Mouse (Mus musculus): ENCODE data around the gene Secisbp2l.

Gene Secisbp2l

GRCm38 (mm10) chr2:125785021-125785420 lies 2.4 kb upstream of the Secisbp2l start:
- intact Hi-C loops (cut with DNase I), result no loop called here

DNA sequence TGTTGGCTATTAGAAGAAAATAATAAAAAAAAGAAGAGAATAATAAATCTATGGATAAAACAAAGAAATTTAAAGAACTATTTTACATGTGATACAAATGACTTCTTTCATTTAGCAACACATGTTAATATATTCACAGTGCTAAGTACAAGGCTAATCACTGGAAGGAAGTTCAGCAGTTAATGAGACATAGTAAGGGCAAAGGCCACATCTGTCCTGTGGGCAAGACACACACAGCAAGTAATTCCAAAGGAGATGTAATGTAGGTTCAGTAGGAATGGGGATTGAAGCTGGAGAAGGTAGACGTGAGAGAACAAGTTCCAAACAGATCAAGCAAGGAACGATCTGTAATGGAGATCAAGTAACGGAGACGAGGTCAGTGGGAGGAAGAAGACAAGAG lies 1.7 kb upstream of the Secisbp2l start:
- intact Hi-C loops (cut with DNase I), result no loop called here

DNA sequence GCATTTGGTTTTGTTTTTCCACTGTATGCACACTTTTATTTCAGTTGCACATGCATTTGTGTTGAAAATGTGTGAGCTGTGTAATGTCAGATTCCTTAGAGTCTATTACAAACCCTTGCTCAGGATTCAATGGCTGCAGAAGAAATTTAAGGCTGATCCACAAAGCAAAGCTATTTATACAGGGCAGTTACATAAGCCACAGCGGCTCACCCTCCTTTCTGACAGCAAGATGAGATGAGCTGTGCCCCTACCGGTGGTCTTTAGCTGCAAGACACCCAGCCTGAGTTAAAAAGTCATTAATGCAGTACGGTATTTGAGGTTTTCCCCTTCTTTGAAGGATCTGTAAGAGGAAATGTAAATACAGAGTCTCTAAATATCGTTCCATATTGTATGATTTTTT lies 1.2 kb upstream of the Secisbp2l start:
- intact Hi-C loops (cut with DNase I), result no loop called here

- intact Hi-C loops (cut with DNase I), result no loop called here
Measured at GRCm38 (mm10) chr2:125781978-125782718, 522 bp downstream of the Secisbp2l start.

- intact Hi-C loops (cut with DNase I), result no loop called here
Measured at GRCm38 (mm10) chr2:125781006-125781405, 1.7 kb downstream of the Secisbp2l start.

DNA sequence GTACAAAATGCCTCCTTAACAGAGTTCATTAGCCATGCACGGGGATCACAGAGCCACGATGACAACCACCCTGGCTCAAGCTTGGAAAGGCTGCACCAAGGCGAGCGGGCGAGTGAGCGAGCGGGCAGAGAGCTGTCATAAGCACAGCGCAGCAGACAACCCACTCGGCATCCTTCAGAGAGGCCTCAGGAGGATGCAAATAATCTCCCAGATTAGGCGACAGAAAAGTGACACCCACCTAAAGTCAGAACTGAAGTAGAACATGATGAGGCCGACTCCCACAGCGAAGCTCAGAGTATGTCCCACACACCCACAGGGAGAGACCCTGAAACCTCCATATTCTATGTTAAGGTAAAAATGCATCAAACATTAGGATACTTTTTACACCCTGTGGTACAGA lies 4.3 kb downstream of the Secisbp2l start:
- intact Hi-C loops (cut with DNase I), result no loop called here

DNA sequence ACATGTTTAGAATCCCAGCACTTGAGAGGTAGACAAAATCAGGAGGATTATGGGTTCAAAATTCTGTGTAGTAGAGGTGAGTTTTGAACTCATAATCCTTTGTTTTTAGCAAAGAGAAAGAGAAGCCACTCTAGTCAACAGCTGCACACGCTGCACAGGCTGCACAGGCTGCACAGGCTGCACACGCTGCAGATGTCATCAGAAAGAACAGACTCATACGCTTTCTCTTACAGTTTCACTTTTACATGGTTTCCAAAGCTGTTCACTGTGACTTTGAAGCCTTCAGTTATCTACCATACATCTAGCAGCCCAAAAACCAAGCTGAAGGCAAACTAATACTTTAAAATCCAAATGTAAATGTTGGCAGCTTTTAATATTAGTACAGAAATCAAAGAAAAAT lies 5.7 kb downstream of the Secisbp2l start:
- intact Hi-C loops (cut with DNase I), result no loop called here

GRCm38 (mm10) chr2:125775661-125776060 lies 7.0 kb downstream of the Secisbp2l start:
- intact Hi-C loops (cut with DNase I), result no loop called here

- intact Hi-C loops (cut with DNase I), result loop anchor here (5.0 kb wide), 1 partner anchor 67 kb away; no protein-coding TSS in a partner anchor
Measured at GRCm38 (mm10) chr2:125774846-125775245, 7.8 kb downstream of the Secisbp2l start.

DNA sequence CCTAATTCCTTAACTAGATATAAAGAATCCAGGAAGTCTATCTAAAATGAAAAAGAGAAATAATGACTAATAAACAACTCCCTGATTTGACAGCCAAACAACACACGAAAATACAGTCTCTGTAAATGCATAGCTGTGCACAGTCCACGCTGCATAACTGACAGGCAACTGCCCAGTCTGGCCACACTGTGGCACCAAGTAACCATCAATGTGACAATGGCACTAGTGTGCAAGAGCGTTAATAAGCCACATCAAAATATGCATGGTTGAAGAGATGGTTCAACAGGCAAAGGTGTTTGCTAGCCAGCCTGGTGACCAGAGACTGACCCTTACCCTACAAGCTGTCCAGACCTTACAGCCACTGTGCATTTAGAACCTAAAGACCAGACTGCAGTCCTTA lies 17.6 kb downstream of the Secisbp2l start:
- intact Hi-C loops (cut with DNase I), result no loop called here

DNA sequence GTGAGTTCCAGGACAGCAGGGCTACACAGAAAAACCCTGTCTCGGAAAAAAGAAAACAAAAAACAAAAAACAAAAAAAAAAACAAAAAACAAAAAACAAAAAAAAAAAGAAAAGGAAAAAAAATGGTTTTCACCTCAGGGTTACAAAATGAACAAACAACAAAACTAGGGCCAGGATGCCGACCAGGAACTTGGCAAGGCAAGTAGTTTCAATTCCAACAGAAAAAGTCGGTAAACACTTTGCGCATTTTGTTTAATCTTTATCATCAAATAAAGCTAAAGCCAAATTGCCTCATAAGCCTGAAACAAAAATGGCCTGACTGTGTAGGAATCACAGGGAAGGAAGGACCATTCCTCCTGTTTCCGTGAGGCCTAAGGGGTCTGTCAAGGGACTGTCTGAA lies 18.1 kb downstream of the Secisbp2l start:
- intact Hi-C loops (cut with DNase I), result no loop called here

- intact Hi-C loops (cut with DNase I), result no loop called here
Measured at GRCm38 (mm10) chr2:125749330-125749729, 33.3 kb downstream of the Secisbp2l start.

GRCm38 (mm10) chr2:125739338-125739737 lies 43.3 kb downstream of the Secisbp2l start:
- intact Hi-C loops (cut with DNase I), result no loop called here

- intact Hi-C loops (cut with DNase I), result no loop called here
Measured at GRCm38 (mm10) chr2:125738718-125739117, 44.0 kb downstream of the Secisbp2l start.

DNA sequence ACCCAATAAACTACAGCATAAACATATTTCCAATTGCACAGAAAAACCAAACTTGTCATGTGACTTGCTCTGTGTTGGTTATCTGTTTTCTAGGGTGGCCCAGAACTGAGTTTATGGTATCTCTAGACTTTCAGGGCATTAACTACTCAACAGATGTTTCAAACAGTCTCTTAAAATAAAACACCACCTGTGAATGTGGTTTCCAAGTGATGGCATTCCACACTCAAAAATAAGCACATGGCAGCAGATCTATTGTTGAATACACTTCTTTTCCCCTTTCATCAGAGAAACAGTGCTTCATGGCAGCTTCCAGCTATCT lies 46.7 kb downstream of the Secisbp2l start:
- intact Hi-C loops (cut with DNase I), result no loop called here

GRCm38 (mm10) chr2:125735333-125736024 lies 47.2 kb downstream of the Secisbp2l start:
- intact Hi-C loops (cut with DNase I), result no loop called here

- intact Hi-C loops (cut with DNase I), result no loop called here
Measured at GRCm38 (mm10) chr2:125734741-125735140, 47.9 kb downstream of the Secisbp2l start.

- intact Hi-C loops (cut with DNase I), result loop anchor here (2.0 kb wide), 1 partner anchor 71 kb away; no protein-coding TSS in a partner anchor
Measured at GRCm38 (mm10) chr2:125731763-125732560, 50.7 kb downstream of the Secisbp2l start.

DNA sequence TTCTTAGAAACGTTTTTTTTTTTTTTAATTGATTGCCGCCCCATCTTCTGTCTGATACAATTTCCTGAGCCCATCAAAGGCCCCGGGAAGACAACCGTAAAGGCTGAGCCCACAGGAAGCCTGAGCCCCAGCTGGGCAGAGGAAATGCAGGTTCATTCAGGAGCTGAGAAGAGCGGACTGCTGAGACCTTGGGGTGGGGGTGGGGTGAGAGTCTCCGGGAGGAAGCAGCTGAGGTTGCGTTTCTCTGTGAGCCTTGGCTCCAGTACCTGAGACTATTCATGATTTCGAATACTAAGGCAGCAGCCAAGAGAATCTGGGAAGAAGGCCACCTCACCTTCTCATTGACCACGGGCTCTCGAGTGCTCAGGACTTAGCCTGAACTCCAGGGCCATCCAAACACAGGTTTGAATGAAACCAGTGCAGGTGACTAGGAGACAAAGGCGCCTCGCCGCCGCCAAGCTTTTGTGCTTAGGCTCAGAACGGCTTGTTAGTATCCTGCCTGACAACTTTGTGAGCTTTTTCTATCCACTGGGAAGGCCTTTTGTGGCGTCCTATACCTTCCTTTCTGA lies 58.0 kb downstream of the Secisbp2l start:
- intact Hi-C loops (cut with DNase I), result loop anchor here (5.0 kb wide), 1 partner anchor 52 kb away; the partner anchor contains the start of gene Eid1

GRCm38 (mm10) chr2:125724086-125724430 lies 58.6 kb downstream of the Secisbp2l start, which contains the start of gene Shc4:
TSS of gene Shc4 (minus strand) at chr2:125724148.
- intact Hi-C loops (cut with DNase I), result loop anchor here (5.0 kb wide), 1 partner anchor 52 kb away; the partner anchor contains the start of gene Eid1

DNA sequence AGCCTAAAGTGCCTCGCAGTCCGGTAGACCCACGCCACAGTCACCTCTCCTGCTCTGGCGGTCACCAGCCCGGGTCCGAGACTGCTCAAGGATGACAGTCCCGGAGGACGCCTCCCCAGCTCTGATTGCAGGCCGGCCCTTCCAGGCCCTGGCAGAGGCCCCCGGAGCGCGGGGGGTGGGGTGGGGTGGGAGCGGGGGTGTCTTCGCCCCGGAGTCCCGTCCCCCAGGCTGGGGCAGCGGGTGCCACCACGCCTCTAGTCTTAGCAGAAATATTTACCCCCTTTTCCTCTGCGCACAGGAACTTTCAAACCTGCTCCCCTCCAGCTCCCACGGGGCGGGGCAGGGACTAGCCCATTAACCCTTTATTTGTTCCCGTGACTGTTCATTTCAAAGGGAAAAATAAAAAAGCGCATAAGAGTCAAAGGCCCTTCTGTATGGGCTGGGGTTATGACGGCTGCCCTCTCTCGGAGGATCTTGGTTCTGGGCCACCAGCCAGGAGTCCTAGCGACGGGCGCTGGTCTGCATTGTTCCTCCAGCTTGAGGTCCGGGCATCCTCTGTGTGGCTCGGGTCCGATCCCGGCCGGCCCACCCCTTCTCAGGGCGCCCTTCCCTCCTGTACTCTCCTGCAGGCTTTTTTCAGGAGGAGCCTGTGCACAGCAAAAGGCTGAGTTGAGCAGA lies 59.1 kb downstream of the Secisbp2l start:
- intact Hi-C loops (cut with DNase I), result loop anchor here (5.0 kb wide), 1 partner anchor 51 kb away; the partner anchor contains the start of gene Eid1
